Mouse (Mus musculus): Measurements from ENCODE around the gene Tuba1c. TPM values are rescaled to one million over a fixed set of nuclear protein-coding genes. Genes with fewer than 3 reads are reported as not detected.
A peak's percentile ranks its signal among the peaks of the same experiment; 100 is the strongest.
"Not testable (repeated sequence)": the region's sequence is repeated elsewhere in the genome, so short reads cannot be mapped to it uniquely, and the experiment has no call there.

Gene Tuba1c
- total RNA-seq, 1 experiment from 2014 or later = 286 TPM

GRCm38 (mm10) chr15:99056332-99056731 lies 26.6 kb downstream of the Tuba1c start:
- peak; percentile 41 for DNase-seq

GRCm38 (mm10) chr15:99065557-99066165 lies 36.0 kb downstream of the Tuba1c start:
- no peak for DNase-seq

GRCm38 (mm10) chr15:99071988-99072387 lies 42.3 kb downstream of the Tuba1c start:
- no peak for DNase-seq

GRCm38 (mm10) chr15:99074019-99074599 lies 44.4 kb downstream of the Tuba1c start, which contains the start of gene Troap:
Gene Troap (plus strand): TSS chr15:99074575.
- DNase-seq = no peak

- peak; percentile 96 for DNase-seq
Observed at GRCm38 (mm10) chr15:99074600-99075333, 45.1 kb downstream of the Tuba1c start.

GRCm38 (mm10) chr15:99076011-99076410 lies 46.3 kb downstream of the Tuba1c start:
- DNase-seq = not testable (repeated sequence)

- no peak for DNase-seq
Observed at GRCm38 (mm10) chr15:99078181-99078910, 48.7 kb downstream of the Tuba1c start.

GRCm38 (mm10) chr15:99079804-99080203 lies 50.1 kb downstream of the Tuba1c start:
- DNase-seq = no peak

GRCm38 (mm10) chr15:99082322-99082721 lies 52.6 kb downstream of the Tuba1c start:
- DNase-seq = no peak

- no peak for DNase-seq
Observed at GRCm38 (mm10) chr15:99082840-99083239, 53.1 kb downstream of the Tuba1c start.

- DNase-seq = peak; percentile 44
Observed at GRCm38 (mm10) chr15:99083258-99083657, 53.6 kb downstream of the Tuba1c start.

- DNase-seq = no peak
Observed at GRCm38 (mm10) chr15:99083867-99084557, 54.3 kb downstream of the Tuba1c start.

GRCm38 (mm10) chr15:99084618-99085017 lies 54.9 kb downstream of the Tuba1c start:
- no peak for DNase-seq

GRCm38 (mm10) chr15:99085997-99086396 lies 56.3 kb downstream of the Tuba1c start:
- DNase-seq = no peak

- DNase-seq = peak; percentile 32
Observed at GRCm38 (mm10) chr15:99087253-99088075, 57.8 kb downstream of the Tuba1c start, which contains the start of gene C1ql4. Gene C1ql4 (minus strand): TSS chr15:99087817.

Small RNA genes lying within 50 kb of the gene (microRNA-seq; reads per million reads assigned to microRNA genes)
- gene Mir6960 = 0.34 to 1.8 reads per million in 2 experiments

Other genes starting within 250 kb of the Tuba1c start
- not detected in 2 replicates for gene Wnt1, start 240.0 kb upstream of the Tuba1c start, total RNA-seq (2021)
- 0.09 and 0.24 TPM in 2 replicates for gene Ddn, start 220.4 kb upstream of the Tuba1c start, total RNA-seq (2021)
- 60.4 and 78.6 TPM in 2 replicates for gene Prkag1, start 198.4 kb upstream of the Tuba1c start, total RNA-seq (2021)
- gene Kmt2d, start 158.7 kb upstream of the Tuba1c start, total RNA-seq (2021) = 63.0 and 83.0 TPM in 2 replicates
- 3.7 and 4.4 TPM in 2 replicates for gene Rhebl1, start 135.4 kb upstream of the Tuba1c start, total RNA-seq (2021)
- gene Dhh, start 131.4 kb upstream of the Tuba1c start, total RNA-seq (2021) = 1.1 and 2.4 TPM in 2 replicates
- 25.2 and 30.5 TPM in 2 replicates for gene Lmbr1l, start 111.7 kb upstream of the Tuba1c start, total RNA-seq (2021)
- gene Tuba1b, start 95.3 kb upstream of the Tuba1c start, total RNA-seq (2021) = 285 and 323 TPM in 2 replicates
- gene Gm49450, start 76.3 kb upstream of the Tuba1c start, total RNA-seq (2021) = not detected in 2 replicates
- 81.5 and 90.9 TPM in 2 replicates for gene Tuba1a, start 76.2 kb upstream of the Tuba1c start, total RNA-seq (2021)
- gene Prph, start 25.3 kb downstream of the Tuba1c start, total RNA-seq (2021) = 0.52 and 2.2 TPM in 2 replicates
- gene Troap, start 44.7 kb downstream of the Tuba1c start, total RNA-seq (2021) = 4.3 and 5.6 TPM in 2 replicates
- gene C1ql4, start 57.9 kb downstream of the Tuba1c start, total RNA-seq (2021) = not detected in 2 replicates
- 1.9 and 3.8 TPM in 2 replicates for gene Dnajc22, start 63.3 kb downstream of the Tuba1c start, total RNA-seq (2021)
- gene Spats2, start 96.0 kb downstream of the Tuba1c start, total RNA-seq (2021) = 18.7 and 19.6 TPM in 2 replicates
- 0.67 and 1.2 TPM in 2 replicates for gene Kcnh3, start 195.0 kb downstream of the Tuba1c start, total RNA-seq (2021)
- 32.5 and 54.6 TPM in 2 replicates for gene Mcrs1, start 222.1 kb downstream of the Tuba1c start, total RNA-seq (2021)